Mouse (Mus musculus) CD4-positive helper T cell, adult 2 months (primary cell): ENCODE data around the gene Tmem186.

Source experiments
- DNase-seq: peaks from one replicate; pipeline ENCODE4 v3.0.0-alpha.2; 2012; ENCODE audit warnings: low read depth, missing footprints, low spot score

Tmem186 gene

GRCm38 (mm10) chr16:8637217-8638051 is at the start of gene Tmem186, which contains the start of gene Pmm2:
Gene Tmem186, minus strand, starts transcription at chr16:8637712.
Gene Pmm2, plus strand, starts transcription at chr16:8637674.
- DNase-seq = peak; percentile 91

DNA sequence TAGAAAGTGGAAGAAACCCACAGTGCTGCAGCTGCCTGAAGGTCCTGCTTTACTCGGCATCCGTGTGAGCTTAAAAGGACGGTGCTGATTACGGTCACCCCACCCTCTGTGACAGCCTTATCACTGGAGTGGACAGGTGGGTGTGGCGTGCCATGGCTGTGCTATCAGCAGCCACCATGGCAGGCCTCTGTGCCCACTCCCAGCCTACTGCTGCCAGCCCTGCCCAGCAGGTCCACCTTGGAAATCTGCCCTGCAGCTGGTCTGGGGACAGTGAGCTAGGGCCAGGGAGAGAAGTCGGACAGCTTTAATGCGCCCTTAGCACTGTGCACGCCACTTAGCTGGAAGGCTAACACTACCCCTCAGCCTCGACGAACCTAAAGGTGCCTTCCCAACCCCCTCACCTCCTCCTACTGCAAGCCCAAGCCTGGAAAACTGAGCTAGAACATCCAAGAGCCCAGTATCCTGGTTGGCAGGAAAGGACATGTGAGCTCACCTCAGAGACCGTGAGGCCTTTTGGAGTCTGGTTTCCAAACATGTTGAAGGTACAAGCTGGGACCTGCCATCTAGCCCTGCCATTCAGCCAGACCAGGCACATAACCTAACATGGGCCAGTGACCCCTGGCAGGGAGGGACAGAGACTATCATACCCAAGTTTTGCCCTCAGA is 49.5 kb upstream of the Tmem186 start:
- DNase-seq = no peak

GRCm38 (mm10) chr16:8686121-8686870 is 48.8 kb upstream of the Tmem186 start:
- DNase-seq = peak; percentile 72

GRCm38 (mm10) chr16:8685087-8685486 is 47.6 kb upstream of the Tmem186 start:
- no peak for DNase-seq

- no peak for DNase-seq
These were observed 43.0 kb upstream of the Tmem186 start, which contains the start of gene Gm5767 for GRCm38 (mm10) chr16:8680470-8680869. Gene Gm5767, plus strand, starts transcription at chr16:8680770.

GRCm38 (mm10) chr16:8679780-8680179 is 42.3 kb upstream of the Tmem186 start:
- no peak for DNase-seq

GRCm38 (mm10) chr16:8678676-8679075 is 41.2 kb upstream of the Tmem186 start:
- DNase-seq = no peak

- no peak for DNase-seq
These were observed 40.5 kb upstream of the Tmem186 start for GRCm38 (mm10) chr16:8678035-8678434.

GRCm38 (mm10) chr16:8676800-8677199 is 39.3 kb upstream of the Tmem186 start:
- peak; percentile 62 for DNase-seq

DNA sequence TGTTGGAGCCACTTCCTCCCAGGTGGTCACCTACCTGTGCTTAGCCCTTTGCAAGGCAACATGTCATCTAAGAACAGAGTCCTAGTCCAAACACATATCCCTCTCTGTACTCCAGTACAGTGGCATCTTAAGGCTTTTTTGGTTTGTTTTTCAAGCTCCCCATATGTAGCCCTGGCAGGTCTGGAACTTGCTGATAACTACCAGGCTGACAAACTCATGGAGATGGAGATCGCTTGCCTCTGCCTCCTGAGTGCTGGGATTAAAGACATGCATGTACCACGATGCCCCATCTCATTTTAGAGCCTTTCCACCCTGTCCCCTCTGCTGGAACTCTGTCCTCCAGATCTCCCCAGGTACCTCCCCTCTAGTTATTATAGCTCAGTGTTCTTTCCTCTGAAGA is 38.7 kb upstream of the Tmem186 start:
- DNase-seq = no peak

GRCm38 (mm10) chr16:8675559-8675958 is 38.0 kb upstream of the Tmem186 start:
- DNase-seq = no peak

GRCm38 (mm10) chr16:8674165-8674564 is 36.7 kb upstream of the Tmem186 start:
- peak; percentile 74 for DNase-seq

GRCm38 (mm10) chr16:8673343-8673742 is 35.8 kb upstream of the Tmem186 start:
- no peak for DNase-seq

DNA sequence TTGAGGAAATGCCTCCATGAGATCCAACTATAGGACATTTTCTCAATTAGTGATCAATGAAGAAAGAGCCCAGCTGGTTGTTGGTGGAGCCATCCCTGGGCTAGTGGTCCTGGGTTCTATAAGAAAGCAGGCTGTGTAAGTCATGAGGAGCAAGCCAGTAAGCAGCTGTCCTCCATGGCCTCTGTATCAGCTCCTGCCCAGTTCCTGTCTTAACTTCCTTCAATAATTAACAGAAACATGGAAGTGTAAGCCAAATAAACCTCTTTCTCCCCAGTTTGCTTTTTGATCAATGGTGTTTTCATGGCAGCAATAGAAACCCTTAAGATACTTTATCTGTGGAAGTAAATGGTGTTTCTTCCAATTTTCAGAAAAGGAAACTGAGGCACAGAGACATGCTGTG is 35.3 kb upstream of the Tmem186 start:
- no peak for DNase-seq

GRCm38 (mm10) chr16:8672350-8672687 is 34.8 kb upstream of the Tmem186 start:
- DNase-seq = no peak

DNA sequence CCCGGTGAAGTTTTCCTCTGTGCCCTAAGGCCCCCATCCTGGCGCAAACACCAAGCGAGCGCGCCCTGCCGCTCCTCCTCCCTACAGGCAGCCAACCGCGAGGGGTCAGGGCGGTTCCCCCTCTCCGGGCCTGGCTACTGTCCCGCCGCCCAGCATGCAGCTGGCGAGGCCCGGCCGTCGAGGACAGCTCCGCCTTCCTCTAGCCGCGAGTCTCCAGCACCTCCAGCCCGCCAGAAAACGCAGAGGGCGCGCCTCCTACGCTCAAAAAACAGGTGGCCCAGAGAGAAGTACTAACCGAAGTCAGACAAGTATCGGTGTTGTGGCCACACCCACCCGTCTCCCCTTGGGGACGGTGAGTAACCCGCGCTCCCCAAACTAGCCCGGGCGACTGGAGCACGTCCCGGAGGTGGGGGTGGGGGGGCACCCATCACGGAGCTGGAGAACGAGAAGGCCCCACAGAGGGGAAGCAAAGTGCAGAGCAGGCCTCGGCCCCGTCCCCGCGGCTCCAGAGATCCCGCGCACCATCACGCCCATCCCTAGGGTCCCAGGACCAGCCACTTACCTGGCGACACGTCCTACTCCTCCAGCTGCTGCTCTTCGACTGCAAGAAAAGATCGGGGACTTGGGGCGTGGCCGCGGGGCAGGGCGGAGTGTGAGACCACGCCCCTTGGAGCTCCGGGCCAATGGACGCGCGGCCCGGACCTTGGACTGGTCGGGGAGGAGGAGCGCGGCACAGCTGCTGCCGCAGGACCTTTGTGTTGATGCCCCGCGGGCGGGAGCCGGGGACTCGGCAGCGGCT is 34.2 kb upstream of the Tmem186 start, which contains the start of gene Carhsp1:
Gene Carhsp1 (minus strand): TSS at position 605 of the 799 bp plus-strand sequence.
- peak; percentile 92 for DNase-seq

- no peak for DNase-seq
These were observed 32.8 kb upstream of the Tmem186 start for GRCm38 (mm10) chr16:8670041-8671035.

GRCm38 (mm10) chr16:8669432-8669831 is 31.9 kb upstream of the Tmem186 start:
- no peak for DNase-seq

DNA sequence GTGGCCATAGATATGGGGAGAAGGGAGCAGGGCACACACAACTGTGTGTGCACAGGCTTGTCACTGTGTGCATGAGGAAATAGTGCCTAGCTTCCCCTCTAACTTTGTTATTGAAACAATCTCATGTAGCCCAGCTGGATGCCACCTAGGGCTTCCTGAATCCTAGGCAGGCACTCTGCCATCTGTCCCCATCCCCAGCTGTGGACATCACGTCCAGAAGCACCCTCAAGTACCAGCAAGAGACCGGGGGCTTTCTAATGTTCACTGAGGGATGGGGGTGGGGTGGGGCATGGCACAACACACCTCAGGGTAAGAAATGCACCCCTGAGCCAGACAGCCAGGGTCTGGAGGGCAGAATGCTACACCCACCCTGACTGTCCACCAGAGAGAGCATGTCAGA is 30.9 kb upstream of the Tmem186 start:
- DNase-seq = no peak

DNA sequence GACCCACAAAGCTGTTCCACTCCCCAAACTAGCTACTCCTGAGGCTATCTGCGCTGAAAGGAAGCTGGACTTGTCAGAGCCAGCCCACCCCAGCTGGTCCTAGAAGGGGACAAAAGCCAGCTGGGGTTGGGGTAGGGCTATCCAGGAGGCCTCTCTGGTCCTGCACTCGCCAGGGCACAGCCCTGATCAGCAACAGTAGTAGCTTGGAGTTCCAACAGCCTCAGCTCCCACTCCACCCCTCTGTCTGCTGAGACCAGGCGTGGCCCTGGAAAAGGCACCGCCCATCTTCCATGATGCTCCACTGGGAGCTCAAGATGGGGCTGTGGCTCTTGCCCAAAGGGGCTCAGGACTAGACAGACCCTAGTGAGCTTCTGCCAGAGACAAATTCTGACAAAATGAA is 30.3 kb upstream of the Tmem186 start:
- no peak for DNase-seq
